Mouse (Mus musculus): ENCODE results near the gene Slc7a15. TPM values are rescaled to one million over a fixed set of nuclear protein-coding genes. Genes with fewer than 3 reads are reported as not detected.
"Not testable (repeated sequence)": the region's sequence is repeated elsewhere in the genome, so short reads cannot be mapped to it uniquely, and the experiment has no call there.

Gene Slc7a15
- polyA plus RNA-seq (2012) = not detected in 2 replicates

GRCm38 (mm10) chr12:8598966-8599365 lies at the start of gene Slc7a15:
TSS of gene Slc7a15 (minus strand) at chr12:8599066.
- not testable (repeated sequence) for TF ChIP-seq GATA1 (IDR thresholded peaks at IDR 0.05; ENCODE audit: low read length)

GRCm38 (mm10) chr12:8641425-8641735 lies 42.5 kb upstream of the Slc7a15 start:
- no peak for TF ChIP-seq GATA1 (IDR thresholded peaks at IDR 0.05; ENCODE audit: low read length)

- no peak for TF ChIP-seq GATA1 (IDR thresholded peaks at IDR 0.05; ENCODE audit: low read length)
Observed at GRCm38 (mm10) chr12:8640711-8641424, 42.0 kb upstream of the Slc7a15 start.

GRCm38 (mm10) chr12:8636945-8637344 lies 38.1 kb upstream of the Slc7a15 start:
- TF ChIP-seq GATA1 (IDR thresholded peaks at IDR 0.05; ENCODE audit: low read length) = no peak

GRCm38 (mm10) chr12:8635546-8635945 lies 36.7 kb upstream of the Slc7a15 start:
- no peak for TF ChIP-seq GATA1 (IDR thresholded peaks at IDR 0.05; ENCODE audit: low read length)

GRCm38 (mm10) chr12:8634306-8634705 lies 35.4 kb upstream of the Slc7a15 start:
- TF ChIP-seq GATA1 (IDR thresholded peaks at IDR 0.05; ENCODE audit: low read length) = no peak

GRCm38 (mm10) chr12:8632737-8633365 lies 34.0 kb upstream of the Slc7a15 start:
- no peak for TF ChIP-seq GATA1 (IDR thresholded peaks at IDR 0.05; ENCODE audit: low read length)

GRCm38 (mm10) chr12:8631691-8632090 lies 32.8 kb upstream of the Slc7a15 start:
- no peak for TF ChIP-seq GATA1 (IDR thresholded peaks at IDR 0.05; ENCODE audit: low read length)

- no peak for TF ChIP-seq GATA1 (IDR thresholded peaks at IDR 0.05; ENCODE audit: low read length)
Observed at GRCm38 (mm10) chr12:8629537-8629936, 30.7 kb upstream of the Slc7a15 start.

- no peak for TF ChIP-seq GATA1 (IDR thresholded peaks at IDR 0.05; ENCODE audit: low read length)
Observed at GRCm38 (mm10) chr12:8620678-8621018, 21.8 kb upstream of the Slc7a15 start.

- TF ChIP-seq GATA1 (IDR thresholded peaks at IDR 0.05; ENCODE audit: low read length) = no peak
Observed at GRCm38 (mm10) chr12:8619827-8620677, 21.2 kb upstream of the Slc7a15 start.

GRCm38 (mm10) chr12:8618271-8618670 lies 19.4 kb upstream of the Slc7a15 start:
- no peak for TF ChIP-seq GATA1 (IDR thresholded peaks at IDR 0.05; ENCODE audit: low read length)

GRCm38 (mm10) chr12:8609070-8609469 lies 10.2 kb upstream of the Slc7a15 start:
- no peak for TF ChIP-seq GATA1 (IDR thresholded peaks at IDR 0.05; ENCODE audit: low read length)

GRCm38 (mm10) chr12:8595611-8596010 lies 3.3 kb downstream of the Slc7a15 start:
- TF ChIP-seq GATA1 (IDR thresholded peaks at IDR 0.05; ENCODE audit: low read length) = no peak

- TF ChIP-seq GATA1 (IDR thresholded peaks at IDR 0.05; ENCODE audit: low read length) = no peak
Observed at GRCm38 (mm10) chr12:8573405-8573804, 25.5 kb downstream of the Slc7a15 start.

GRCm38 (mm10) chr12:8556189-8556588 lies 42.7 kb downstream of the Slc7a15 start:
- no peak for TF ChIP-seq GATA1 (IDR thresholded peaks at IDR 0.05; ENCODE audit: low read length)
